ENCODE assay signal across 17 mouse cellular contexts in genomic region chr19:40811840-40812239, GRCm38 (mm10).
"Had no signal": no experiment of that assay in that cellular context is flagged by ENCODE, and none has a peak within 500 bp of the region (broad histone marks: within the 10 kb centered on the region; RNA-seq: fewer than 3 reads in every experiment).

No protein-coding gene starts in this region.

- DNase-seq: kidney, adult 18-20 months; kidney, adult 9 months; kidney, postnatal 14 days; kidney, postnatal 4 days; left cerebral cortex, postnatal 4 days; lung, adult 2 months; lung, postnatal 14 days; lung, postnatal 4 days; midbrain, embryonic 14.5 days; retina, postnatal 1 day; thymus, postnatal 25 days had no signal

- H3K4me2 ChIP-seq: limb, embryonic 12.5 days; limb, embryonic 15.5 days; midbrain, embryonic 11.5 days had no signal

- H3K36me3 ChIP-seq: limb, embryonic 12.5 days; limb, embryonic 15.5 days had no signal

- H3K9me3 ChIP-seq: limb, embryonic 12.5 days; limb, embryonic 15.5 days had no signal

- H3K9ac ChIP-seq: limb, embryonic 12.5 days; limb, embryonic 15.5 days had no signal

- H3K4me3 ChIP-seq: limb, embryonic 12.5 days; limb, embryonic 15.5 days had no signal

- H3K4me1 ChIP-seq: limb, embryonic 12.5 days; limb, embryonic 15.5 days had no signal

- H3K27me3 ChIP-seq: limb, embryonic 12.5 days; limb, embryonic 15.5 days had no signal

- H3K27ac ChIP-seq: hindbrain, postnatal 0 days; limb, embryonic 12.5 days; limb, embryonic 15.5 days; stomach, postnatal 0 days had no signal

- ATAC-seq: hindbrain, postnatal 0 days; inflammation-experienced regulatory T-cells, adult 6 months had no signal
